Mouse (Mus musculus) adipocyte (in vitro differentiated cells): ENCODE measurements around the gene Lancl1.

ENCODE experiments used
- DNase-seq: peaks from one replicate; pipeline ENCODE4 v3.0.0-alpha.2; 2016; ENCODE audit warnings: low spot score

Lancl1 gene

GRCm38 (mm10) chr1:67017101-67017870, 21.4 kb downstream of the Lancl1 start:
- no peak for DNase-seq

- peak; percentile 21 for DNase-seq
Measured at GRCm38 (mm10) chr1:67014205-67014604, 24.5 kb downstream of the Lancl1 start.

GRCm38 (mm10) chr1:67010520-67010919, 28.2 kb downstream of the Lancl1 start:
- DNase-seq: no peak

- DNase-seq: no peak
Measured at GRCm38 (mm10) chr1:67003699-67004098, 35.0 kb downstream of the Lancl1 start.

- no peak for DNase-seq
Measured at GRCm38 (mm10) chr1:67002226-67002625, 36.4 kb downstream of the Lancl1 start.

GRCm38 (mm10) chr1:67001367-67001766, 37.3 kb downstream of the Lancl1 start:
- no peak for DNase-seq

- no peak for DNase-seq
Measured at GRCm38 (mm10) chr1:67000484-67000883, 38.2 kb downstream of the Lancl1 start.

GRCm38 (mm10) chr1:66998601-66999000, 40.1 kb downstream of the Lancl1 start:
- DNase-seq: peak; percentile 5

GRCm38 (mm10) chr1:66998188-66998587, 40.5 kb downstream of the Lancl1 start:
- no peak for DNase-seq

GRCm38 (mm10) chr1:66996819-66997218, 41.9 kb downstream of the Lancl1 start:
- DNase-seq: no peak

- peak; percentile 80 for DNase-seq
Measured at GRCm38 (mm10) chr1:66992764-66993163, 45.9 kb downstream of the Lancl1 start.

GRCm38 (mm10) chr1:66987558-66988190, 51.0 kb downstream of the Lancl1 start:
- no peak for DNase-seq

- no peak for DNase-seq
Measured at GRCm38 (mm10) chr1:66985906-66986305, 52.8 kb downstream of the Lancl1 start.

- DNase-seq: no peak
Measured at GRCm38 (mm10) chr1:66985129-66985698, 53.5 kb downstream of the Lancl1 start.

- DNase-seq: no peak
Measured at GRCm38 (mm10) chr1:66980129-66980528, 58.5 kb downstream of the Lancl1 start.

GRCm38 (mm10) chr1:66975456-66975855, 63.2 kb downstream of the Lancl1 start:
- no peak for DNase-seq

GRCm38 (mm10) chr1:66964857-66965256, 73.8 kb downstream of the Lancl1 start:
- no peak for DNase-seq

GRCm38 (mm10) chr1:66960536-66961243, 78.0 kb downstream of the Lancl1 start:
- DNase-seq: no peak

GRCm38 (mm10) chr1:66957361-66957760, 81.3 kb downstream of the Lancl1 start:
- DNase-seq: no peak

GRCm38 (mm10) chr1:66951086-66951485, 87.6 kb downstream of the Lancl1 start:
- no peak for DNase-seq
